ENCODE assay signal across 21 mouse cellular contexts in the genomic region with DNA sequence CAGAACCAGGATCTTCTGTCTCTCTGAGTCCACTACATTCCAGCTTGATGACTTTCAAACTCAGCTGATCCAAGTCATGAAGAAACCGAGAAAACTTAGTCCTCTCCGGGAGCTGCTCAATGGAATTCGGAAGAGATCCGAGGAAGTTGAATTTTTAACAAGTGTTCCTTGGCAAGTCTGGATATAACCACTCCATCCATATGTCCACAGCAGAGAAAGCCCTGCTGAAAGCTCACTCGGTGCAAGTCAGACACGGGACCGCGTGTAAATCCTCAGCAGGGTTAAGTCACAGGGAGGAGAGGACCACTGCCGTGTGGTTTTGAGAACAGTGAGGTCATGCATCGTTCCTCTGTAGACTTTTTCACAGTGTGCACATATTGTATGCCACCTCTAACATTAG. TPM values are rescaled to one million over a fixed set of nuclear protein-coding genes. Genes with fewer than 3 reads are reported as not detected.
"Had no signal": no experiment of that assay in that cellular context is flagged by ENCODE, and none has a peak within 500 bp of the region (broad histone marks: within the 10 kb centered on the region; RNA-seq: fewer than 3 reads in every experiment).

No protein-coding gene starts in this region.

- DNase-seq: left cerebral cortex, postnatal 4 days; liver; liver, embryonic 13.5 days; liver, postnatal 0 days; lung, adult 18-20 months; lung, adult 2 months; lung, embryonic 14.5 days; lung, postnatal 10 days; lung, postnatal 14 days; lung, postnatal 36 days; lung, postnatal 4 days; midbrain, embryonic 14.5 days had no signal

- ATAC-seq: liver, embryonic 12.5 days; liver, postnatal 0 days; lung, postnatal 0 days; midbrain, embryonic 13.5 days; midbrain, embryonic 15.5 days; midbrain, embryonic 16.5 days had no signal

RNA-seq across cellular contexts. Expression of a gene that starts 5.9 kb away (rescaled TPM):
- total RNA-seq: megakaryocyte progenitor cell, adult 5-6 weeks; megakaryocyte, adult 5-6 weeks; megakaryocyte-erythroid progenitor cell, adult 5-6 weeks; monocyte, adult 5-6 weeks had no signal
